Comparison of ENCODE assay signal across 25 mouse cellular contexts in the genomic region with DNA sequence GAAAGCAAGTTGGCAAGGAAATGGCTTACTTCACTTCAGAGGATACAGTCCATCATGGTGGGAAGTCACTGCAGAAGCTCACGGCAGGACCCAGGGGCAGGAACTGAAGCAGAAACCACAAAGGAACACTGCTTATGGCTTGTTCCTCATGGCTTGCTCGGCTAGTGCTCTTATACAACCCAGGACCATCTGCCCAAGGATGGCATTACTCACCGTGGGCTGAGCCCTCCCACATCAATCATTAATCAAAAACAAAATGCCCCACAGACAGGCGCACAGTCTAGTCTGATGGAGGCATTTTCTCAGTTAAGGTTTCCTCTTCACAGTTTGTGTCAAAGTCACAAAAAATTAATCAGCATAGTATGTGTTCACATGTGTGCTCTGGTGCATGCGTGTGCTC. TPM values are rescaled to one million over a fixed set of nuclear protein-coding genes. Genes with fewer than 3 reads are reported as not detected.
DNase-seq lines count a peak whose midpoint lies in the region; ATAC-seq and TF ChIP-seq lines count a peak whose summit lies in the region.
"Had no signal": no experiment of that assay in that cellular context is flagged by ENCODE, and none has a peak within 500 bp of the region (broad histone marks: within the 10 kb centered on the region; RNA-seq: fewer than 3 reads in every experiment).

No protein-coding gene starts in this region.

- H3K4me2 ChIP-seq in stomach, embryonic 16.5 days (ENCODE audit: low read depth, low read length), result no peak overlapping the region
- H3K4me2 ChIP-seq in stomach, postnatal 0 days (replicated peaks; ENCODE audit: low read depth), result no peak overlapping the region
- H3K4me2 ChIP-seq in kidney, embryonic 15.5 days, result no peak overlapping the region
- H3K4me2 ChIP-seq: embryonic facial prominence, embryonic 15.5 days; heart, embryonic 15.5 days; hindbrain, embryonic 13.5 days had no signal

- 82% methylated on average over 5 of the region's 5 CpGs for WGBS in stomach, embryonic 16.5 days
- WGBS in stomach, postnatal 0 days, result 75% methylated on average over 5 of the region's 5 CpGs
- WGBS in kidney, embryonic 15.5 days, result 70% methylated on average over 5 of the region's 5 CpGs

- peak; percentile 52 for DNase-seq in kidney, adult 11 months
- no peak for DNase-seq in kidney, postnatal 4 days
- DNase-seq in stomach, postnatal 0 days (ENCODE audit: low spot score), result no peak
- peak; percentile 51 to 71 for DNase-seq in kidney, postnatal 36 days
- DNase-seq in embryo, embryonic 10.5 days (ENCODE audit: low spot score), result no peak
- DNase-seq: adrenal gland, adult 8-10 months; adrenal gland, postnatal 36 days; cerebellum, adult 2 months; cerebellum, postnatal 10 days; embryo, embryonic 11 days; gastrocnemius, adult 2 months; gastrocnemius, postnatal 25 days; heart, adult 18-20 months; heart, postnatal 14 days had no signal

- TF ChIP-seq EP300 in stomach, postnatal 0 days (optimal IDR thresholded peaks at IDR 0.05), result no peak

- H3K4me3 ChIP-seq in stomach, embryonic 16.5 days (replicated peaks; ENCODE audit: low read length), result no peak overlapping the region
- H3K4me3 ChIP-seq in stomach, postnatal 0 days (ENCODE audit: low read depth, low read length), result no peak overlapping the region
- no peak overlapping the region for H3K4me3 ChIP-seq in kidney, embryonic 15.5 days (replicated peaks)
- H3K4me3 ChIP-seq: embryonic facial prominence, embryonic 15.5 days; erythroblast, embryonic 14.5 days; forebrain, embryonic 10.5 days; gastrocnemius, adult 2 months; heart, embryonic 10.5 days; heart, embryonic 15.5 days; hindbrain, embryonic 13.5 days had no signal

- H3K27ac ChIP-seq in stomach, embryonic 16.5 days (ENCODE audit: low read length), result peak overlapping the region; percentile 9; the same call in 1 of the 2 replicates
- no peak overlapping the region for H3K27ac ChIP-seq in stomach, postnatal 0 days (replicated peaks)
- no peak overlapping the region for H3K27ac ChIP-seq in kidney, embryonic 15.5 days
- H3K27ac ChIP-seq: embryonic facial prominence, embryonic 15.5 days; forebrain, embryonic 10.5 days; gastrocnemius, adult 2 months; heart, embryonic 10.5 days; heart, embryonic 15.5 days; hindbrain, embryonic 13.5 days had no signal

- H3K9ac ChIP-seq in stomach, embryonic 16.5 days (ENCODE audit: low read length), result no peak overlapping the region
- no peak overlapping the region for H3K9ac ChIP-seq in stomach, postnatal 0 days (ENCODE audit: low read length)
- no peak overlapping the region for H3K9ac ChIP-seq in kidney, embryonic 15.5 days
- H3K9ac ChIP-seq: embryonic facial prominence, embryonic 15.5 days; heart, embryonic 15.5 days; hindbrain, embryonic 13.5 days had no signal

- H3K9me3 ChIP-seq in stomach, embryonic 16.5 days (replicated peaks; ENCODE audit: control insufficient read depth, low read length), result no peaks in the 10 kb centered on the region
- H3K9me3 ChIP-seq in stomach, postnatal 0 days (ENCODE audit: control insufficient read depth, low read length), result no peaks in the 10 kb centered on the region
- H3K9me3 ChIP-seq in kidney, embryonic 15.5 days (replicated peaks), result no peaks in the 10 kb centered on the region; the same call in 1 of the 2 replicates
- H3K9me3 ChIP-seq: embryonic facial prominence, embryonic 15.5 days; forebrain, embryonic 10.5 days; heart, embryonic 10.5 days; heart, embryonic 15.5 days; hindbrain, embryonic 13.5 days had no signal

- H3K27me3 ChIP-seq in stomach, embryonic 16.5 days (ENCODE audit: control insufficient read depth, insufficient read depth, low read length), result no peaks in the 10 kb centered on the region
- no peaks in the 10 kb centered on the region for H3K27me3 ChIP-seq in stomach, postnatal 0 days (ENCODE audit: control insufficient read depth, insufficient read depth, low read length)
- H3K27me3 ChIP-seq in kidney, embryonic 15.5 days, result no peaks in the 10 kb centered on the region
- H3K27me3 ChIP-seq: CH12.LX; embryonic facial prominence, embryonic 15.5 days; heart, embryonic 15.5 days; hindbrain, embryonic 13.5 days had no signal

- H3K36me3 ChIP-seq in stomach, embryonic 16.5 days (ENCODE audit: control insufficient read depth, insufficient read depth, low read length), result no peaks in the 10 kb centered on the region
- no peaks in the 10 kb centered on the region for H3K36me3 ChIP-seq in stomach, postnatal 0 days (ENCODE audit: control insufficient read depth, insufficient read depth, low read length)
- no peaks in the 10 kb centered on the region for H3K36me3 ChIP-seq in kidney, embryonic 15.5 days
- H3K36me3 ChIP-seq: embryonic facial prominence, embryonic 15.5 days; forebrain, embryonic 10.5 days; heart, embryonic 10.5 days; heart, embryonic 15.5 days; hindbrain, embryonic 13.5 days had no signal

- no peak for TF ChIP-seq CTCF in stomach, postnatal 0 days (IDR thresholded peaks at IDR 0.05; ENCODE audit: low read depth)

- ATAC-seq in stomach, embryonic 16.5 days (ENCODE audit: insufficient read depth, low FRiP score), result no peak
- ATAC-seq in stomach, postnatal 0 days (ENCODE audit: low FRiP score, low TSS enrichment), result no peak
- ATAC-seq in kidney, embryonic 15.5 days (replicated peaks; ENCODE audit: low FRiP score), result peak; percentile 52; the same call in 1 of the 2 replicates
- no peak for ATAC-seq in activated CD4-positive, CD25-positive, alpha-beta regulatory T cell, adult 4 months
- ATAC-seq: forebrain, embryonic 14.5 days had no signal

- H3K4me1 ChIP-seq in stomach, embryonic 16.5 days (ENCODE audit: control insufficient read depth, insufficient read depth, low read length), result no peaks in the 10 kb centered on the region
- no peaks in the 10 kb centered on the region for H3K4me1 ChIP-seq in stomach, postnatal 0 days (replicated peaks; ENCODE audit: control insufficient read depth, insufficient read depth)
- H3K4me1 ChIP-seq in kidney, embryonic 15.5 days, result no peaks in the 10 kb centered on the region
- H3K4me1 ChIP-seq: embryonic facial prominence, embryonic 15.5 days; forebrain, embryonic 10.5 days; heart, embryonic 10.5 days; heart, embryonic 15.5 days; hindbrain, embryonic 13.5 days had no signal

RNA-seq across cellular contexts. Expression of gene Eva1a, which starts 19.8 kb away (rescaled TPM):
- 16.1 and 17.6 TPM in 2 replicates for polyA plus RNA-seq in stomach, embryonic 16.5 days (2015; fragmentation: Nextera tagmentation; extraction: Ambion mirVana)
- polyA plus RNA-seq in stomach, postnatal 0 days (2015; fragmentation: Nextera tagmentation; extraction: Ambion mirVana), result 13.5 and 15.4 TPM in 2 replicates
- polyA plus RNA-seq in kidney, embryonic 15.5 days (2015; fragmentation: Nextera tagmentation; extraction: Ambion mirVana), result 42.5 and 42.8 TPM in 2 replicates
- not detected for polyA plus RNA-seq in activated CD4-positive, CD25-positive, alpha-beta regulatory T cell, adult 4 months (2017; shearing (Covaris generic))

RNA-seq across cellular contexts. Expression of gene Mrpl19, which starts 55.3 kb away (rescaled TPM):
- polyA plus RNA-seq in stomach, embryonic 16.5 days (2015; fragmentation: Nextera tagmentation; extraction: Ambion mirVana), result 49.9 and 50.9 TPM in 2 replicates
- 23.3 and 28.6 TPM in 2 replicates for polyA plus RNA-seq in stomach, postnatal 0 days (2015; fragmentation: Nextera tagmentation; extraction: Ambion mirVana)
- polyA plus RNA-seq in kidney, embryonic 15.5 days (2015; fragmentation: Nextera tagmentation; extraction: Ambion mirVana), result 56.1 and 57.8 TPM in 2 replicates
- polyA plus RNA-seq in activated CD4-positive, CD25-positive, alpha-beta regulatory T cell, adult 4 months (2017; shearing (Covaris generic)), result 10 to 100 TPM; 60.7 to 81.2 TPM

Comparison
In these comparisons a context has a peak if more than half of its experiments do, and no peak if none do; other contexts are left out.
1. DNase-seq: peak in kidney, adult 11 months (single experiment) and kidney, postnatal 36 days (2 of 2); none in kidney, postnatal 4 days (0 of 2), stomach, postnatal 0 days (single experiment) and embryo, embryonic 10.5 days (single experiment).
2. RNA of gene Eva1a, which starts 19.8 kb away (polyA plus RNA-seq): 42.5 to 42.8 TPM in kidney, embryonic 15.5 days, 16.1 to 17.6 TPM in stomach, embryonic 16.5 days and 13.5 to 15.4 TPM in stomach, postnatal 0 days; not detected in activated CD4-positive, CD25-positive, alpha-beta regulatory T cell, adult 4 months; every median in the first group is over 10 times any median in the second.